Comparison of ENCODE assay signal across 14 mouse cellular contexts in the genomic region with DNA sequence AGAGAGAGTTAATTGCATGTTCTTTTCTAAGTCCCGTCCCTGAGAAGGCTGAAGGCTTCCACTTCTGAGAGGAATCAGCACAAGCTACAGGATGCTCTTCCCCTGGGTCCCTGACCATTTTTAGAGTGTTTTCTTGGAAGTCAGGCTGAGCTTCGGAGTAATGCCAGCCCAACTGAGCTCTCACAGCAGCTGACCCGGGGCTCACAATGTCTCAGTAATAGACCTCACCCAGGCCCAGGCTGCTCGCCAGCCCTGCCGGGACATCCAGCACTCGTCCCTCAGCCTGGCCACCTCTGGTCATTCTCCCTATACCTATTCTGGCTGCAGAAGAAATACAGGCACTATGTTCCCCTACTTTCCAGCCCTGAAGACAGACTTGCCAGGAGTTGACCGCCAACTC. TPM values are rescaled to one million over a fixed set of nuclear protein-coding genes. Genes with fewer than 3 reads are reported as not detected.
DNase-seq lines count a peak whose midpoint lies in the region; ATAC-seq and TF ChIP-seq lines count a peak whose summit lies in the region.
"Had no signal": no experiment of that assay in that cellular context is flagged by ENCODE, and none has a peak within 500 bp of the region (broad histone marks: within the 10 kb centered on the region; RNA-seq: fewer than 3 reads in every experiment).

No protein-coding gene starts in this region.

- no peaks in the 10 kb centered on the region for H3K27me3 ChIP-seq in hindbrain, postnatal 0 days (ENCODE audit: insufficient read depth, low read length)
- H3K27me3 ChIP-seq in hindbrain, embryonic 11.5 days (ENCODE audit: control insufficient read depth, insufficient read depth, low read length): no peaks in the 10 kb centered on the region
- no peaks in the 10 kb centered on the region for H3K27me3 ChIP-seq in embryonic facial prominence, embryonic 15.5 days
- no peaks in the 10 kb centered on the region for H3K27me3 ChIP-seq in midbrain, embryonic 15.5 days (replicated peaks)
- H3K27me3 ChIP-seq in forebrain, embryonic 16.5 days (replicated peaks; ENCODE audit: control insufficient read depth, insufficient read depth, low read length): no peaks in the 10 kb centered on the region
- H3K27me3 ChIP-seq: forebrain, embryonic 12.5 days had no signal

- DNase-seq in hindbrain, postnatal 0 days (ENCODE audit: low spot score): peak; percentile 27
- no peak for DNase-seq in hindbrain, embryonic 11.5 days (ENCODE audit: low spot score)
- DNase-seq in Muller cell, postnatal 12 days (ENCODE audit: inconsistent ontology term): peak; percentile 36
- peak; percentile 74 to 76 for DNase-seq in heart, postnatal 14 days
- DNase-seq: kidney, adult 18-20 months; layer of hippocampus, postnatal 36 days; liver had no signal

- no peaks in the 10 kb centered on the region for H3K9me3 ChIP-seq in hindbrain, postnatal 0 days (ENCODE audit: low read length)
- no peaks in the 10 kb centered on the region for H3K9me3 ChIP-seq in hindbrain, embryonic 11.5 days (ENCODE audit: control insufficient read depth, low read length)
- no peaks in the 10 kb centered on the region for H3K9me3 ChIP-seq in embryonic facial prominence, embryonic 15.5 days (replicated peaks)
- no peaks in the 10 kb centered on the region for H3K9me3 ChIP-seq in midbrain, embryonic 15.5 days
- no peaks in the 10 kb centered on the region for H3K9me3 ChIP-seq in forebrain, embryonic 16.5 days (ENCODE audit: control insufficient read depth, low read length)
- H3K9me3 ChIP-seq: forebrain, embryonic 12.5 days; heart, embryonic 13.5 days had no signal

- intact Hi-C loops in heart, postnatal 14 days (cut with DNase I): no loop called here

- H3K4me3 ChIP-seq in hindbrain, postnatal 0 days (ENCODE audit: low read length): no peak overlapping the region
- no peak overlapping the region for H3K4me3 ChIP-seq in hindbrain, embryonic 11.5 days (ENCODE audit: low read depth, low read length)
- H3K4me3 ChIP-seq in embryonic facial prominence, embryonic 15.5 days (replicated peaks): no peak overlapping the region
- no peak overlapping the region for H3K4me3 ChIP-seq in midbrain, embryonic 15.5 days
- H3K4me3 ChIP-seq in forebrain, embryonic 16.5 days (replicated peaks; ENCODE audit: low read length): no peak overlapping the region
- H3K4me3 ChIP-seq: forebrain, embryonic 12.5 days; heart, embryonic 13.5 days had no signal

- peaks cover 6% of the 10 kb centered on the region; the same call in 1 of the 2 replicates for H3K4me1 ChIP-seq in hindbrain, postnatal 0 days (ENCODE audit: insufficient read depth, low read length)
- no peaks in the 10 kb centered on the region for H3K4me1 ChIP-seq in hindbrain, embryonic 11.5 days (replicated peaks; ENCODE audit: control insufficient read depth, insufficient read depth, low read length)
- H3K4me1 ChIP-seq in embryonic facial prominence, embryonic 15.5 days: peaks cover 6% of the 10 kb centered on the region; the same call in 1 of the 2 replicates
- H3K4me1 ChIP-seq in midbrain, embryonic 15.5 days: peaks cover 5% of the 10 kb centered on the region; the same call in 1 of the 2 replicates
- peaks cover 11% of the 10 kb centered on the region for H3K4me1 ChIP-seq in forebrain, embryonic 16.5 days (replicated peaks; ENCODE audit: control insufficient read depth, insufficient read depth, low read length)

- ATAC-seq in hindbrain, postnatal 0 days: no peak
- ATAC-seq in hindbrain, embryonic 11.5 days (ENCODE audit: low FRiP score): no peak
- no peak for ATAC-seq in embryonic facial prominence, embryonic 15.5 days (ENCODE audit: insufficient number of reproducible peaks, low FRiP score, low TSS enrichment, low read depth)
- no peak for ATAC-seq in midbrain, embryonic 15.5 days (replicated peaks)
- no peak for ATAC-seq in forebrain, embryonic 16.5 days
- no peak for ATAC-seq in inflammation-experienced regulatory T-cells, adult 6 months

- WGBS in hindbrain, postnatal 0 days: 65% methylated on average over 7 of the region's 7 CpGs
- WGBS in hindbrain, embryonic 11.5 days: 85% methylated on average over 7 of the region's 7 CpGs
- 58% methylated on average over 7 of the region's 7 CpGs for WGBS in embryonic facial prominence, embryonic 15.5 days
- 79% methylated on average over 7 of the region's 7 CpGs for WGBS in midbrain, embryonic 15.5 days
- WGBS in forebrain, embryonic 16.5 days: 70% methylated on average over 7 of the region's 7 CpGs

- no peak for TF ChIP-seq CTCF in hindbrain, postnatal 0 days (IDR thresholded peaks at IDR 0.05; ENCODE audit: low read depth)

- no peak overlapping the region for H3K4me2 ChIP-seq in hindbrain, postnatal 0 days (ENCODE audit: low read depth, low read length)
- H3K4me2 ChIP-seq in hindbrain, embryonic 11.5 days (replicated peaks; ENCODE audit: low read depth, low read length): no peak overlapping the region
- H3K4me2 ChIP-seq in embryonic facial prominence, embryonic 15.5 days (replicated peaks): no peak overlapping the region
- no peak overlapping the region for H3K4me2 ChIP-seq in midbrain, embryonic 15.5 days
- no peak overlapping the region for H3K4me2 ChIP-seq in forebrain, embryonic 16.5 days (ENCODE audit: low read length)
- H3K4me2 ChIP-seq: forebrain, embryonic 12.5 days; heart, embryonic 13.5 days had no signal

- 0 out of 2 replicates have a peak overlapping the region, but pooled peaks have one; percentile 5 for H3K27ac ChIP-seq in hindbrain, postnatal 0 days
- no peak overlapping the region for H3K27ac ChIP-seq in hindbrain, embryonic 11.5 days (ENCODE audit: low read depth, low read length)
- H3K27ac ChIP-seq in embryonic facial prominence, embryonic 15.5 days (replicated peaks): peak overlapping the region; percentile 17; the same call in 1 of the 2 replicates
- H3K27ac ChIP-seq in midbrain, embryonic 15.5 days: no peak overlapping the region
- H3K27ac ChIP-seq in forebrain, embryonic 16.5 days (ENCODE audit: low read length): no peak overlapping the region
- H3K27ac ChIP-seq: forebrain, embryonic 12.5 days; heart, embryonic 13.5 days had no signal

- no peak overlapping the region for H3K9ac ChIP-seq in hindbrain, postnatal 0 days (replicated peaks; ENCODE audit: low read length)
- no peak overlapping the region for H3K9ac ChIP-seq in hindbrain, embryonic 11.5 days (ENCODE audit: low read depth, low read length)
- no peak overlapping the region for H3K9ac ChIP-seq in embryonic facial prominence, embryonic 15.5 days
- H3K9ac ChIP-seq in midbrain, embryonic 15.5 days: no peak overlapping the region
- no peak overlapping the region for H3K9ac ChIP-seq in forebrain, embryonic 16.5 days (replicated peaks; ENCODE audit: low read depth, low read length)
- H3K9ac ChIP-seq: forebrain, embryonic 12.5 days; heart, embryonic 13.5 days had no signal

- H3K36me3 ChIP-seq in hindbrain, postnatal 0 days (ENCODE audit: insufficient read depth, low read length): no peaks in the 10 kb centered on the region
- H3K36me3 ChIP-seq in hindbrain, embryonic 11.5 days (ENCODE audit: control insufficient read depth, insufficient read depth, low read length): no peaks in the 10 kb centered on the region
- H3K36me3 ChIP-seq in embryonic facial prominence, embryonic 15.5 days: no peaks in the 10 kb centered on the region
- no peaks in the 10 kb centered on the region for H3K36me3 ChIP-seq in midbrain, embryonic 15.5 days (replicated peaks)
- H3K36me3 ChIP-seq in forebrain, embryonic 16.5 days (ENCODE audit: control insufficient read depth, insufficient read depth): no peaks in the 10 kb centered on the region
- H3K36me3 ChIP-seq: forebrain, embryonic 12.5 days; heart, embryonic 13.5 days had no signal

RNA-seq across cellular contexts. Expression of gene Eps8l3, which starts 35.7 kb away (rescaled TPM):
- not detected in 2 replicates for total RNA-seq in hindbrain, postnatal 0 days (2014; rRNA removed)
- not detected in 2 replicates for polyA plus RNA-seq in hindbrain, postnatal 0 days (2015; fragmentation: Nextera tagmentation; extraction: Ambion mirVana)
- not detected in 2 replicates for polyA plus RNA-seq in hindbrain, embryonic 11.5 days (2014; fragmentation: Nextera tagmentation; extraction: Ambion mirVana)
- polyA plus RNA-seq in embryonic facial prominence, embryonic 15.5 days (2015; fragmentation: Nextera tagmentation; extraction: Ambion mirVana): not detected in 2 replicates
- total RNA-seq in heart, postnatal 14 days (2021): not detected
- 0.09 TPM in 1 of 2 replicates, not detected in the other for polyA plus RNA-seq in midbrain, embryonic 15.5 days (2015; fragmentation: Nextera tagmentation; extraction: Ambion mirVana)
- not detected in 2 replicates for polyA plus RNA-seq in forebrain, embryonic 16.5 days (2015; fragmentation: Nextera tagmentation; extraction: Ambion mirVana)
- polyA plus RNA-seq in inflammation-experienced regulatory T-cells, adult 6 months (2017; shearing (Covaris generic)): not detected
- total RNA-seq: layer of hippocampus, postnatal 36 days had no signal
- polyA plus RNA-seq: cortical plate, adult 2 months; forebrain, embryonic 12.5 days; heart, embryonic 13.5 days had no signal

RNA-seq across cellular contexts. Expression of gene Gstm5, which starts 54.3 kb away (rescaled TPM):
- total RNA-seq in hindbrain, postnatal 0 days (2014; rRNA removed): 164 and 179 TPM in 2 replicates
- 383 and 384 TPM in 2 replicates for polyA plus RNA-seq in hindbrain, postnatal 0 days (2015; fragmentation: Nextera tagmentation; extraction: Ambion mirVana)
- 236 and 261 TPM in 2 replicates for polyA plus RNA-seq in hindbrain, embryonic 11.5 days (2014; fragmentation: Nextera tagmentation; extraction: Ambion mirVana)
- 213 and 231 TPM in 2 replicates for polyA plus RNA-seq in embryonic facial prominence, embryonic 15.5 days (2015; fragmentation: Nextera tagmentation; extraction: Ambion mirVana)
- 10 to 100 TPM; 44.6 to 47.6 TPM for total RNA-seq in heart, postnatal 14 days (2021)
- 214 and 222 TPM in 2 replicates for polyA plus RNA-seq in midbrain, embryonic 15.5 days (2015; fragmentation: Nextera tagmentation; extraction: Ambion mirVana)
- polyA plus RNA-seq in forebrain, embryonic 16.5 days (2015; fragmentation: Nextera tagmentation; extraction: Ambion mirVana): 173 and 174 TPM in 2 replicates
- 1 to 10 TPM in 1 of 3 experiments, not detected in 2; 1.4 TPM for polyA plus RNA-seq in inflammation-experienced regulatory T-cells, adult 6 months (2017; shearing (Covaris generic))

Comparison
In these comparisons a context has a peak if more than half of its experiments do, and no peak if none do; other contexts are left out.
1. H3K27ac ChIP-seq: peak in hindbrain, postnatal 0 days (single experiment) and embryonic facial prominence, embryonic 15.5 days (single experiment); none in hindbrain, embryonic 11.5 days (single experiment), midbrain, embryonic 15.5 days (single experiment) and forebrain, embryonic 16.5 days (single experiment).
2. RNA of gene Gstm5, which starts 54.3 kb away (polyA plus RNA-seq): 383 to 384 TPM in hindbrain, postnatal 0 days, 236 to 261 TPM in hindbrain, embryonic 11.5 days, 213 to 231 TPM in embryonic facial prominence, embryonic 15.5 days, 214 to 222 TPM in midbrain, embryonic 15.5 days and 173 to 174 TPM in forebrain, embryonic 16.5 days; 1.4 TPM in inflammation-experienced regulatory T-cells, adult 6 months; every median in the first group is over 10 times any median in the second.